Mouse (Mus musculus) CD4-positive, CD25-positive, alpha-beta regulatory T cell, adult 2 months (primary cell): ENCODE measurements around the gene Vmn1r214.

Experiments used
- DNase-seq: peaks from one replicate; pipeline ENCODE4 v3.0.0-alpha.2; 2012; ENCODE audit warnings: low read depth, low spot score

Gene Vmn1r214

GRCm38 (mm10) chr13:23030118-23030517 lies at the start of gene Vmn1r214:
TSS of gene Vmn1r214 (plus strand) at chr13:23030418.
- no peak for DNase-seq

- no peak for DNase-seq
Measured at GRCm38 (mm10) chr13:22990214-22990891, 39.9 kb upstream of the Vmn1r214 start.

GRCm38 (mm10) chr13:22992178-22992700 lies 38.0 kb upstream of the Vmn1r214 start:
- no peak for DNase-seq

- DNase-seq: no peak
Measured at GRCm38 (mm10) chr13:22992721-22993120, 37.5 kb upstream of the Vmn1r214 start.

GRCm38 (mm10) chr13:23007356-23007755 lies 22.9 kb upstream of the Vmn1r214 start, which contains the start of gene Vmn1r213:
TSS of gene Vmn1r213 (plus strand) at chr13:23007656.
- DNase-seq: no peak

- DNase-seq: no peak
Measured at GRCm38 (mm10) chr13:23018158-23018557, 12.1 kb upstream of the Vmn1r214 start.

- DNase-seq: no peak
Measured at GRCm38 (mm10) chr13:23024812-23025211, 5.4 kb upstream of the Vmn1r214 start.

GRCm38 (mm10) chr13:23057778-23058177 lies 27.6 kb downstream of the Vmn1r214 start:
- no peak for DNase-seq

GRCm38 (mm10) chr13:23067725-23068124 lies 37.5 kb downstream of the Vmn1r214 start, which contains the start of gene Vmn1r215:
TSS of gene Vmn1r215 (plus strand) at chr13:23068025.
- DNase-seq: no peak

GRCm38 (mm10) chr13:23069312-23069711 lies 39.1 kb downstream of the Vmn1r214 start:
- no peak for DNase-seq
